Mouse (Mus musculus) ES-CJ7 (cell line): ENCODE measurements at regions not wholly inside any gene's neighbourhood (a gene's known extent, or its start where the extent isn't known, plus 50 kb on each side); places are given as distances from the start of the nearest gene placed in this dataset.

ENCODE experiments used
- DNase-seq: peaks from one replicate; pipeline ENCODE4 v3.0.0; 2011; ENCODE audit warnings: low read depth, low spot score

- no peak for DNase-seq
Measured at GRCm38 (mm10) chr7:70649760-70650377, 283.3 kb upstream of the Nr2f2 start.

- DNase-seq = no peak
Measured at GRCm38 (mm10) chr7:70646801-70647200, 280.3 kb upstream of the Nr2f2 start.

GRCm38 (mm10) chr7:70643694-70644301 is 277.3 kb upstream of the Nr2f2 start:
- DNase-seq = no peak

- DNase-seq = no peak
Measured at GRCm38 (mm10) chr7:70643055-70643454, 276.5 kb upstream of the Nr2f2 start.

GRCm38 (mm10) chr7:70641217-70641616 is 274.7 kb upstream of the Nr2f2 start:
- DNase-seq = no peak

GRCm38 (mm10) chr7:70640574-70640973 is 274.0 kb upstream of the Nr2f2 start:
- no peak for DNase-seq

- DNase-seq = no peak
Measured at GRCm38 (mm10) chr7:70638161-70638560, 271.6 kb upstream of the Nr2f2 start.

- DNase-seq = no peak
Measured at GRCm38 (mm10) chr7:70634016-70634415, 267.5 kb upstream of the Nr2f2 start.

- no peak for DNase-seq
Measured at GRCm38 (mm10) chr7:70633577-70633976, 267.0 kb upstream of the Nr2f2 start.

- peak; percentile 56 for DNase-seq
Measured at GRCm38 (mm10) chr7:70625643-70626231, 259.2 kb upstream of the Nr2f2 start.

GRCm38 (mm10) chr7:70624727-70625642 is 258.4 kb upstream of the Nr2f2 start:
- peak; percentile 50 for DNase-seq

- DNase-seq = peak; percentile 74
Measured at GRCm38 (mm10) chr7:70624031-70624726, 257.6 kb upstream of the Nr2f2 start.

- no peak for DNase-seq
Measured at GRCm38 (mm10) chr7:70619400-70619799, 252.9 kb upstream of the Nr2f2 start.

GRCm38 (mm10) chr7:70618270-70618669 is 251.7 kb upstream of the Nr2f2 start:
- DNase-seq = peak; percentile 56

- peak; percentile 67 for DNase-seq
Measured at GRCm38 (mm10) chr7:70606511-70606910, 240.0 kb upstream of the Nr2f2 start.

- peak; percentile 60 for DNase-seq
Measured at GRCm38 (mm10) chr7:70604471-70605174, 238.1 kb upstream of the Nr2f2 start.

GRCm38 (mm10) chr7:70593027-70593426 is 226.5 kb upstream of the Nr2f2 start:
- no peak for DNase-seq

- peak; percentile 75 for DNase-seq
Measured at GRCm38 (mm10) chr7:70591361-70592256, 225.1 kb upstream of the Nr2f2 start.

GRCm38 (mm10) chr7:70589713-70590112 is 223.2 kb upstream of the Nr2f2 start:
- DNase-seq = no peak

GRCm38 (mm10) chr7:70588061-70588460 is 221.5 kb upstream of the Nr2f2 start:
- peak; percentile 70 for DNase-seq
